Mouse (Mus musculus): ENCODE measurements around the gene Lrfn2.

Lrfn2 gene

DNA sequence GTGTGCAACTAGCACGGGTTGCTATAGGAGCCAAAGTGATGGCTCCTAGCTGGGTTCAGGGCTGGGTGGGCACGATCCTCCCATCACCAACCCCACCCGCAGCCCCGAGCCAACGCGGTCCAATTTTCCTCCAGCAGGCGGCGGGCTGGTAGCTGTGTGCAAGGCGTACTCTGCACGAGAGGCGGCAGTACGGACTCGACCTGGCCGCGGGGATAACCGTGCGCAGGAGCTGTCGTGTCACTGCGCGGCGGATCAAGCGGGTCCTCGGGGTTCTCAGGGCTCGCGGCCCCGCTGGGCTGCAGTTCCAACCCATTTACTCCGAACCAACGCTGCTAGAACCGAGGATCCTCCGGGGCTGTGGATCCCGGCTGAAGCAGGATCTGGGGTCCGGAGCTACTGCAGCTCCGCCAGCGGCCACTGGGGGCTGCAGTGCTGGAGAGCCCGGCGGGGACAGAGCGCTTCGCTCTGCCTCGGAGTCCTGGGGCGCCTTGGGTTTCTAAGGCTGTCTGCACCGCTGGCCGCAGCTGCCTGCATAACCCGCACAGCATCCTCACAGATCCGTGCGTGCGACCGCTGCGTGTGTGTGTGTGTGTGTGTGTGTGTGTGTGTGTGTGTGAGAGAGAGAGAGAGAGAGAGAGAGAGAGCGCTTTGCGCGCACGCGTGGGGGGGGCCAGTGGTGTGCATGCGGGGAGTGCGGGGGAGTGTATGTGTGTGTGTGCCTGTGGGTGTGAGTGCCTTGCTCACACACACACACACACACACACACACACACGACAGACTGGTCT, at the start of gene Lrfn2:
Gene Lrfn2 (plus strand): TSS at position 759 of the 785 bp plus-strand sequence.
- in situ Hi-C loops (cut with MboI; ENCODE audit: unreplicated experiment in 2 of 2) = no loop called here

DNA sequence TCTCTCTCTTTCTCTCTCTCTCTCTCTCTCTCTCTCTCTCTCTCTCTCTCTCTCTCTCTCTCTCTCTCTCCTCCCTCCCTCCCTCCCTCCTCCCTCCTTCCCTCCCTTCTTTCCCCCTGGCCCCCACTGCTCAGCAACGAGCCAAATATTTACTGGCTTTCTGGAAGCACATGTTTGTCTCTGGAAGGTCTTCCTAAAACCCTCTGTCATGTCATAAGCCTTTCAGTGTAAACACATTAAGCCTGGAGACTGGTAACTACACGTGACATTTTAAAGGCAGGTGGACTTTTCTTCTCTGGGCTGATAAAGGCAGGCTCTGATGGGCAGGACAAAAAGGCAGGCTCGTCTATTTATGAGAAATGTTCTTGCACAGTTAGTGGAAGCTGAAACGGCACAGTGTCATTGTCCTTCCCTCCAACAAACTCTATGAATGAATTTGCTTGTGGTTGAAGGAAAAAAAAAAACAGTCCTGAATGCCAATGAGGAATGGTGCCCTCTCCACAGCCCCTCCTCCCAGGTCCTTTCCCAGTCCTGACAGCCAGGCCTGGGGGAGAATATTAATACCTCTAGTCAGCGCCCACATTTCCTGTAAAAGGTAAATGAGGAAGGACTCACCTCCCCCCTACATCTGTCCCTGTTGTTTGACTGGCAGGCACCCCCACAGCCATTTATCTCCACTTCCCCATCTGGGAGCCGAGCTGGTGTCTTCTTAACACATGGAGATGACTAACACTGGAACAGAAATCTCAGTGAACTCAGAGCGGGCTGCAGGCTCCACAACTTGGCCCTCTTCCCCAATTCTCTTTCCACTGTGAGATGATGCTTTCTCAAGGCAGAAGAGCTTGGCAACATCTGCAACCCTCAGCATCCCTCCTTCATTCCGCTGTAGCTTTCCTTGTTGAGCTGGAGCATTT, 44.5 kb upstream of the Lrfn2 start:
- in situ Hi-C loops (cut with MboI; ENCODE audit: unreplicated experiment in 2 of 2) = no loop called here

DNA sequence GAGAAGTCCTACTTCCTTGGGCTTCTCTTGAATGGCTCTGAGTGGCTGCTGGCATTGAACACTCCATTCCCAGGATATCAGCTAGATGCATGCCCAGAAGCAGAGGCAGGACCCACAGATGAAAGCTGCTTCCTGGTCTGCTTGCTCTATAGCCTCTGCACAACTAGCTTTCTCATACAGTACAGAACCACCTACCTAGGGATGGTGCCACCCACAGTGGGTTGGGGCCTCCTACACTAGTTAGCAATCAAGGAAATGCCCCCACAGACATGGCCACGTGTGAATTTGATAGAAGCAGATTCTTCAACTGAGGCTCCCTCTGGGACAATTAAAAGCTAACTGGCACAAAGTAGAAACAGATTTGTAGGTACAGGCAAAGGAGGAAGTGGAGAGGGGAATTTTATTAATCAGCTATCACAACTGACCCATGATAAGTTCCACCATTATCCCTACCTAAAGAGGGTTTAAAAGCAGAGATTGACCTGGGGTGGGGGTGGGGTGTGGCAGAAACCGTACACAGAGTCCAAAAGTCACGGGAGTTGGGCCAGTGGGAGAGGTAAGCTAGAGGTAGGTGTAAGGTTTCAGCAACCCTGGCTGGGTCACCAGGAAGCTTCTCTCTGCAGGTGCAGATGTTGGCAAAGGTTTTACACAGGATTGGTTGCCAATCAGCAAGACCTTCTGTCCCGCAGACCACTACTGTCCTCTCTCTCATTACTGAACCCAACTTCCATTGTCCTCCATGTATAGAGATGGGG, 26.7 kb upstream of the Lrfn2 start:
- in situ Hi-C loops (cut with MboI; ENCODE audit: unreplicated experiment in 2 of 2) = no loop called here

DNA sequence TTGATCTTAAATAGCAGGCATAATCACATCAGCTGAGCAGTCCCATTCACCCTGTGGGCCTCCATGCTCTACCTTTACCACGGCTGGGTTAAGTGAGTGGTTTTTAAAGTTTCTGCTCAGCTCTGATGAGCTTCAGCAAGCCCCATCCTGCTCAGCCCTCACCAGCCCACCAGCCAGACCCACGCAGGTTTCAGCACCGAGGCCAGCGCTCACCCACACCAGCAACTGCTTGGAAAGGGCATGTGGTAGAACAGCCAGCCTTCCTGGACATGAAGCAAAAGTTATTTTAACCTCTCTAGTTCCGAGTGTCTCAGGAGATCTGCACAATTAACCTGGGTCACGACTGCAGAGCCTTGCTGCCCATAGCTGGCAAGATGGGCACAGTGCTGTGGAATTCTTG, 18.7 kb upstream of the Lrfn2 start:
- in situ Hi-C loops (cut with MboI; ENCODE audit: unreplicated experiment in 2 of 2) = no loop called here

DNA sequence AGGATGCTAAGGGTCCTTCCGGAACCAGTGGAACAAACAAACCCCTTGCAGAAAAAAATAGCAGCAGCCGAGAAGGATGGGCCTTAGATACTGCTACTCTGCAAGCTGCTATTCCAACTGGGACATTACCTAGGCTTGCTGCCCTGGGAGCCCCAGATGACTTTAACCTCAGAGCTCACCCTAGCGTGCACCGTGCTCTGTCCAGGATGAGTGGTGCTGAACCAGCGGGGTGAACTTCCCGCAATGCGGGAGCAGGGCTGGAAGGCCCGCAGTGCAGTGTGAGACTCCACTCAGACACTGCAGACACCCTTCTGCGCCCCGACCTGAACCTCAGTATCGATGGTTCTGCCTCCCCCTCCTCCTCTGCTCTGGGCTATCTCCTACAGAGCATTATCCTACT, 14.8 kb upstream of the Lrfn2 start:
- in situ Hi-C loops (cut with MboI; ENCODE audit: unreplicated experiment in 2 of 2) = no loop called here

DNA sequence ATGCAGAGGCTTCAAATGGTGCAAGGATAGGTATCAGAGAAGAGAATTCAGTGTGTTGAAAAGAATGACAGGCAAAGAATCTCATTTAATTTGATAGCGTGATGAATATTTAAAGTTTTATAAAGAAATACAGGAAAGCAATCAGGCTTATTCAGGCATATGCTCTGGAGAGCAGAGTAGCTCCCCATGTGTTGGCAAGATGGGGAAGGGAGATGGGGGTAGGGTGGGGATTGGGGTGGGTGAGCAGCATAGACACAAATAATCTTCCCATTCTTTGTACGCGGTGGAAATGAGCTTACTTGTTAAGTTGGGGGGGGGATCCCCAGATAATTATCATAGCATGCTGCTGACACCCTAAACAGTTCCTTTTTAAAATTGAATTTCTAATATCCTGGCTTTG, 13.7 kb upstream of the Lrfn2 start:
- in situ Hi-C loops (cut with MboI; ENCODE audit: unreplicated experiment in 2 of 2) = no loop called here

DNA sequence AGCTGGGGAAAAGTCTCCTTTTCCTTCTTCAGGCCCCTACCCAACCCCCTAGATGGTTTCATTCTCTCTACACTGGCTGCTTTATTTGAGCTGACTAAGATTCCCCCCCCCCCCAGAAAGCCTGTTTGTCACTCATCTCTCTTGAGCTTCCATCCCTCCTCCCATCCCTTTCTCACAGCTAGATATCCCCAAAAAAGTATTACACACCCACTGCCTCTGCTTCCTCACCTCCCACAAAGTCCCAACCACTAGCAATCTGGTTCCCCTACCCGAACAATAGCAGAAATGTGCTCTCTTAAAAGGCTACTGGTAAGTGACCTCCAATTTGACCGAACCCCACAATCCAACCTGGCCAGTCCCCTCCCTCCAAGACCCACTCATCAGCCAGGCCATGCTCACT, 9.3 kb upstream of the Lrfn2 start:
- in situ Hi-C loops (cut with MboI; ENCODE audit: unreplicated experiment in 2 of 2) = no loop called here

DNA sequence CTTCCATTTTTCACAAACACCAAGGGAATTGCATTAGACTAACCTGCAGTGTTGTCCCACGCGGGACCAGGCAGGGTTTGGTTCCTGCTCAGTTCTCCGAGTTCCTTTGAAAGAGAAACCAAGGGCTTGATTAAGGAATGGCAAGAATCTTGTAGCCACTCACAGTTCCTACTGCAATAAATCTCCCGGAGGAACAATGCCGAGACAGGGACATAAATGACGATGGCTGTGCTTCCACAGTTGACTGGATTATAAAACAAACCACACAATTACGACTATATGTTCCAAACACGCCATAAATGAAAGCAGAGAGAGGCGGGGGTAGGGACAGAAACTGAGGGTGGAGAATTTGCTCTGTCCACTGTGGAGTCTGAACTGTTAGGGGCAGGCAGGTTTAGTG, 6.8 kb upstream of the Lrfn2 start:
- in situ Hi-C loops (cut with MboI; ENCODE audit: unreplicated experiment in 2 of 2) = no loop called here

DNA sequence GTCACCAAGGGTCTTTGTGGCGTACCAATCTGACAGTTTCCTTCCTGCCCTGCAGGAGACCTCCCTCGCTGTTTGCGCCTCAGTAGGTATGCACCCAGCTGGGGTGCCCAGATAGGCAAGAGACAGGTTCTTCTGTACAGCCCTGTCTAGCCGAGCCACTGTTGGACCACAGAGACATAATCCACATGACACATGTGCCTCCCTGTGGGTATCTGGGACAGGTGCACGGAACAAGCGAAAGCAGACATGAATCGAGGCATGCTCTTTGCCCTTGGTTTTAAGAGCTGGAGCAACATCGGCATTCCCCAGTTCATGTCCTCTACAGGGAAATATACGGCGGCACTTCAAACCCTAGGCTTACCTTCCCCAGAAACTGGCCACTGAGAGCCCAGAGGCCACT, 1.2 kb upstream of the Lrfn2 start:
- in situ Hi-C loops (cut with MboI; ENCODE audit: unreplicated experiment in 2 of 2) = no loop called here

DNA sequence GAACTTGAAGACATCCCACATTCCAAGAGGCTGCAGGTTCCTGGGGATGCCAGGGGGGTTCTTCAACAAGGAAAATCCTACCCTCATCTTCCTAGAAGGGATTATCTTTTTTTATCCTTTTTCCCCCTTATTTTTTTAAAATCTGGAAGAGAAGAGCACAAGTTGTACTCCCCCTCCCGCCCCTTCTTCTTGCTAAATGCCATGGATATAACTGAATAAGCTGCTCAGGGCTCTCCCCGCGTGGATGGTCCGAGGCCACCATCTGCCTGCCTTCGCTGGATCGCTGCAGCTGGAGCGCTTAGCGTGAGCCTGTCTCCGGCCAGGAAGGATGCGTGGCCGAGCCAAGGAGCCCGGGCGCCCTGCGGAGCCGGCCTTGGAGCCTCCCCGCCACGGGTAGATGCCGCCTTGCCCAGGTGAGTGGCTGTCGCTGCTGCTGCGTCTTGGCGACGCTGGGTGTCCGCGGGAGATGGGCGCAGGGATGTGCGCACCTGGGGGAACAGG, 277 bp downstream of the Lrfn2 start:
- in situ Hi-C loops (cut with MboI; ENCODE audit: unreplicated experiment in 2 of 2) = no loop called here

DNA sequence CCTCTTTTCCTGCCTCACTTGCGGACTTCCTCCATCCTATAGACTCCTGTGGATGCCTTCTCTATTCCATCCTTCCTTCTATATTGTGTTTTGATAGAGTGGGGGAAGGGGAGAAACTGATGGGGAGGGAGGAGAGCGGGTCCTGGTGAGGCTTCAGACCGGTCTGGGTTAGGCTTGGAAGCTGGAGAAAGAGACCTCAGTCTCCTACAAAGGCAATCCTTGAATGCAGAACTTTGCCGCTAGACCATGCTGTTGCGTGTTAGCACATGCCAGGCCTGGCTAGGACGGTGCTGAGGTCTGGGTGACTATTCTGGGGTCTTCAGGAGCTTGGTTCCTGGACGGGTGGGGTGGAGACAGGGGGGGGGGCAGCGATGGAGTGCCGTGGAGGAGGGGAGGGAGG, 737 bp downstream of the Lrfn2 start:
- in situ Hi-C loops (cut with MboI; ENCODE audit: unreplicated experiment in 2 of 2) = no loop called here

DNA sequence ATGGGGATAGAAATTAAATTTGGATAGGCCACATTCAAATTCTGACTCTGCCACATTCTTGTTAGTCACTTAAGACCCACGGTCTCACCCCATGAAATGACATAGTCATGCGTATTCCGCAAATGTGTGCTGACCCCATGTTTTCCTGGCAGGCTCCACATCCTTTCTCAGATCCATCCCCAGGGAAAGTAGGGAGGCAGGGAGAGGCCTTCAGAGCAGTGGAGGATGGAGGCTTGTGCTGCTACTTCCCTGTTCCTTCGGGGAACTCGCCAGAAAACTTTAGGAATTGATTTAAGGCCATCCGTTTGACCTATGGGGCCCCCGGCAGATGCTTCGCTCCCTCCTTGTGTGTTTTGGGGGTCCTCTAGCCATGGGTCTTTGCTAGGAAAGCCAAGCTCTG, 3.0 kb downstream of the Lrfn2 start:
- in situ Hi-C loops (cut with MboI; ENCODE audit: unreplicated experiment in 2 of 2) = no loop called here

DNA sequence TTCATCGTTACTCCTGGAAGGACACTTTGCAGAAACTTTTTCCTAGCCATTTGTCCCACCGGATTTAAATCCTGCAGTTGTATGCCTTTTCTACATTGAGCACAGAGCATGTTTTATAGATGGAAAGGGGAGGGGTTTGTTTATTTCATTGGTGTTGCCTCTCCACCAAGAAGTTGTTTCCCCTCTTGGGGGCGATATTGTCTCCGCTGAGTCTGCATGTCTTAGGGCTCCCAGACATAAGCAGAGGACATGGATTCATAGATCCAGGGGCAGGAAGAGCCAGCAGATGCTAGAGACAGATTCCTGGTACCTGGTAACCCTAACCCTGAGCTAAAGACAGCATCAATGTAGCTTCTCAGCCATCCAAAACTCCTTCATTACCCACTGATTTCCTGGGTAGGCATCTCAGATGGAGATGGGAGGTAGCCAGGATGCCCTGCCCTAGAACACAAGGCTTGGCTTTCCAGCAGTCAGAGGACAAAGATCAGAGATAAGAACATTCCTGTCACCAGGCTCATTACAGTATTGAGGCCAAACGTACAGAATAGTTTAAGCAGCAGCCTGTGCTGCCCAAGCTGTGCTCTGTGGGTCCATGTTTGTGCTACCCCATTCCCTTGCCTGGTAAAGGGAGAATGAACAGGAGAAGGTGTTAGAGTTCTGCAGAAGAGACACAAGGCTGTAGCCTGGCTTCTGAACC, 4.4 kb downstream of the Lrfn2 start:
- in situ Hi-C loops (cut with MboI; ENCODE audit: unreplicated experiment in 2 of 2) = no loop called here

DNA sequence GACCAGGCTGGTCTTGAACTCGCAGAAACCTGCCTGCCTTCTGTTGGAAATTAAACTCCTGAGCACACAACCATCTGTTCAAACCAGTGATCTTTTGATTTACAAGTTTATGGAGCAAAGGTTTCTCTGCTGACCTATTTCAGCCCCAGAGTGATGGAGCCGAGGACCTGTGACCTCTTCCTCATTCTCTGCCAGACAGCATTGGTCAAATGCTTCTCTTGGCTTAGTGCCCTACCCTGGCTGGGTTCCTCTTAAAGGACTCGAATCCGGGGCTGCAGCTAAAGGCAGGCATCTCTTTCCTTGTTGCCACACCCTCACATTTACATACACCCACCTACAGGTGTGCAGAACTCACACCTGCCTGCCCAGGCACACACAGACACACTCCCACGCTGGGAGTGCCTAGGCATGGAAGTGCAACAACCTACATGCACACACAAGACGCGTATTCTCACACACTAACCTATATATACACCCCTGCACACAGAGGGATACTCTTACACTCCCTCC, 6.6 kb downstream of the Lrfn2 start:
- in situ Hi-C loops (cut with MboI; ENCODE audit: unreplicated experiment in 2 of 2) = no loop called here

DNA sequence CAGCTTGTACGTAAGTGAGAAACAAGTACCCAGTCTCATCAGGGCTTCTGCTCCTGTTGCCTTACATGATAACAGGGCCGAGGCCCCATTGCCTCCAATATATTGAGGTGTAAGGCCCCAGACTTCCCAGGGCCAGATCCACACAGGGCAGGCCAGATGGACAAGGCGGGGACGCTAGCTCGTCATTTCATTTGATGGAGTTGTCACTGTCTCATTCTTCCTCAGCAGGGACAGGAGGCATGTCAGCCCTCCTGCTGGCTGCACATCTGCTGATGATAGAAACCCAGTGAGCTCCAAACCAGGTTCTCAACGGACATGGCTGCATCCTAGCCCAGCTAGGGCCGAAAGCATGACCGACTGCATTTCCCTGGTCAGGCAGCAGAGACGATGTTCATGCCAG, 14.1 kb downstream of the Lrfn2 start:
- in situ Hi-C loops (cut with MboI; ENCODE audit: unreplicated experiment in 2 of 2) = no loop called here

DNA sequence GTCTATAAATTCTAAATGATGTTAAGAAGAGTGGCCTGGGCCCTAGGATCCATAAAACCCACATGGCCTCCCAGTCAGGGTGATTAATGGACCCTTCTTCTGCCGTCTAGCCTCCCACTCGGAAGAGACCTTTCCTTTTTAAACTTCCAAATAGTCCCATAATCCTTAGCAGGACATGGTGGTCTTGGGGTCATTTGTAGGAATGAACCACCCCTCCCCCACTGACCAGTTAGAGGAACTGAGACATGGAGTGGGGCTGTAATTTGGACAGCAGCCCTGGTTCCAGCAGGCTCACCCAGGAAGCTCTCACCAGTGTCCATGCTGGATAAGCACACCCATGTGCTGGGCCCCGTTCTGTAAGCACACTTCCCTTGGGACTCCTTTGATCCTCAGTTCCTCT, 14.6 kb downstream of the Lrfn2 start:
- in situ Hi-C loops (cut with MboI; ENCODE audit: unreplicated experiment in 2 of 2) = no loop called here

DNA sequence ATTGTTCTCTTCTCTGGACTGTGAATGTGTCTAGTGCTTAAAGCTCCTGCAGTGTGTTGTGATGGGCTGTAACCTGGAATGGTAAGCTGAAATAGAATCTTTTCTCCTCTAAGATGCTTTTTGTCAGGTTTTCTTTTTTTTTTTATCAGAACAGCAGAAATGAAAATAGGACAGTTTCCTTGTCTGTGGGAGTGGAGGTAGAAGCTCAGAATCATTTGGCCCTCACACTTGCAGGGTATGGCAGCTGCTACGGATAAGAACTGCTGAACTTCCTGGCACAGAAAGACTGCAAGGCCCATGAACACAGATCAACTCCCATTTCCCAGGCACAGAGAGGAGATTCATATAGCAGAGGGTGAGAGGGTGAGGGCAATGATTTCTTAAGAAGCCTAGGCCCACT, 19.1 kb downstream of the Lrfn2 start:
- in situ Hi-C loops (cut with MboI; ENCODE audit: unreplicated experiment in 2 of 2) = no loop called here

DNA sequence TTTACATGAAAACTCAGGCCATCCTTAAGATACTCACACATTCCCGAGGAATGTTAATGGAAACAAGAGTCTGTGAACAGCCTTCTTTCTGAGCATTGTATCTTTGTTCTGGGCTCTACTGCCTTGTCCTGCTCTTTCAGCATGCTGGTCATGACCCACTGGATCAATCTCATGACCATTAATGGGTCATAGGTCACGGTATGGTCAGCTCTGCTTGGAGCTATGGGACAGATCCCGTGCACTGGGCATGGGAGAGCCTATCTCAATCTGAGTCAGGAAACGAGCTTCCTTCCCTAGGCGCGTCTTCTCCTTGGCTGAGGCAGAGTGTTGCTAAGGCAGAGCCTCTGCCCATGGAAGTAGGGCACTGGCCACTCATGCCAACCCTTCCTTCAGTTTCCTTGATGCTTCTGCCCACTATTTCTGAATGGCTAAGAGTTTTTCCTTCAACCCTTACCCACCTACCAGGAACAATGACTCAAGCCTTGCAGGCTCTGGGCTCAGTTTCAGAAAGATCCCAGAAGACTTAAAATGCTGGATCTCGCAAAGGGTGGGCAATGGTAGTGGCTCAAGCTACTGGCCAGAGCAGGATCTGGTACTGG, 24.0 kb downstream of the Lrfn2 start:
- in situ Hi-C loops (cut with MboI; ENCODE audit: unreplicated experiment in 2 of 2) = no loop called here

DNA sequence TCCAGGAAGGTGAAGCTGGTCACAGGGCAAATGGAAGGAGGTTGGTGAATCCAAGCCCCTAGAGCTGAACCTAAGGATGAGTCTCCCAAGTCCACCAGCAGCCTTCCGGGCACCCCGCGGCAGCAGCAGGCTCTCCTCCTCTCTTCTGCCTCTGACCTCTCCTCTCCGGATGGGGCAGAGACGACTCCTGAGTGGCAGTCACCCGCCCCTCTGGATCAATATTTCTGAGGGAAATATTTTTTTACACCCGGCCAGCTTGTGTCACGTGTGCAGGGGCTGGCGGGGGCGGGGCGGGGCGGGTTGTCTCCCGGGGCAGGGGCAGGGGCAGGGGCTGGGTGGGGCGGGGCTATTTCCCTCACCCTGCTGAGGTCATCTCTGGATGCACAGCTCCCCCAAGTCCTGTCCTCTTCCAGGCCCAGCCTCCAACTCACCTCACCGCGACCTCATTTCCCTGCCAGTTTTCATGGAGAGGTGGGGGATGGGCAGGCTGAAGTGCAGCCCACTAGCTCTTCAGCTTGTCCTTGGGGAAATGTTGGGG, 28.1 kb downstream of the Lrfn2 start:
- in situ Hi-C loops (cut with MboI; ENCODE audit: unreplicated experiment in 2 of 2) = no loop called here

DNA sequence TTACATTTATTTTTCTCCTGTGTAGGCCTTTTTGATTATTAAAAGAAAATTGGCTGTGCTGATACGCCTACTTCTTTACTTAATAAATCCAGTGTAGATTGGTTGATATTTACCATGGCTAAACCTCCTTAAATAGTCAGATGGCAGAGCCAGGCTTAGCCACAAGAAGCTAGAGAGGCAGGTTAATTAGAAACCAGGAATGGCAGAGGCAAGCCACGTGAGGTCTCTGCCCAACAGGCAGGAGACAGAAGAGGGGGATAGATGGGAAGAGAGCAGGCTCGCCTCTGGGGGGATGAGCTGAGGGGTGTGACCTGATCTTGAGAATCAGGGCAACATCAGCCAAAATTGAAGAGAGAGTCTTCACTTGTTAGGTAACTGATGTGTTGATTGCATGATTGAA, 30.5 kb downstream of the Lrfn2 start:
- in situ Hi-C loops (cut with MboI; ENCODE audit: unreplicated experiment in 2 of 2) = no loop called here
